Mouse (Mus musculus) lung, adult 18-20 months (tissue): ENCODE data around the gene Plpp3.
"Not testable (repeated sequence)": the region's sequence is repeated elsewhere in the genome, so short reads cannot be mapped to it uniquely, and the experiment has no call there.

Experiments
- DNase-seq, 2 experiments: peaks; one replicate each; pipeline ENCODE4 v3.0.0; 2022; ENCODE audit warnings: mixed read lengths in 2 of 2

Gene Plpp3

DNA sequence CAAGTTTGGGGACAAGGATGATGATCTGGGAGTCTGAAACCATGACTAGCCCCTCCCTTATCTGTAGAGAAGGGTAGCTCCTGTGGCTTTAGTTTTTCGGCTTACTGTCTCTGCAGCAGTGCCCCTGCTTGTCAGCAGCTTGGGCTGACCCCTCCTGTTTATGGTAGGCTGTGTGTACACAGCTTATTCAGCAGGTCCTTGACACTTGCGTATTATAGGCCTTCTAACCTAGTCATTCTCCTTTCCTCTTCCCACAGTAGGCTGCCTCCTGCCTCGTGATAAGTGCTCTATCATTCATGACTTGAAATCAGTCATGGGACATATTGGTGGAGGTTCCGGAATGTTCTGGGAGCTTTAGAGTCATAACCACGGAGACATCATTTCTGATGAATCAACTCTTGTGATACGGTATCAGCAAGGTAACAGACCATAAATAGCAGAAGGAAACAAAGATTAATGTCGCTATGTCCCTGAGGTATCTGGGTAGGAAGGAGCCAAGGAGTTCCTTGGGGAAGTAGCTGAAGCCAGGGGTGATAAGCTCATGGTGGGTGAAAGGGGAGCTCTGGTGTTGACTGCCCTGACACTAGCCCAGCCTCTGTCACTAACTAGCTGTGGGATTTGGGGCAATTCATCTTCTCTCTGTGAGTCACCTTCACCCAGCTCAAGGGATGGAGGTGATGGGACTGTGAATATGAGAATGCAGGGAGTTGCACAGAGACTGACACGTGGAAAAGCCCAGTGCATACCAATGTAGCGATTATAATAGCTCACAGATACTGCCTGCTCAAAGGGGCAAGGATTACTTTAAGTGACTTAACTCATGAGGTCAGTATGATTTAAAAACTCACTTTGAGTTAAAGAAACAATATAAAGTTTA lies 104.0 kb downstream of the Plpp3 start:
- DNase-seq: no peak

DNA sequence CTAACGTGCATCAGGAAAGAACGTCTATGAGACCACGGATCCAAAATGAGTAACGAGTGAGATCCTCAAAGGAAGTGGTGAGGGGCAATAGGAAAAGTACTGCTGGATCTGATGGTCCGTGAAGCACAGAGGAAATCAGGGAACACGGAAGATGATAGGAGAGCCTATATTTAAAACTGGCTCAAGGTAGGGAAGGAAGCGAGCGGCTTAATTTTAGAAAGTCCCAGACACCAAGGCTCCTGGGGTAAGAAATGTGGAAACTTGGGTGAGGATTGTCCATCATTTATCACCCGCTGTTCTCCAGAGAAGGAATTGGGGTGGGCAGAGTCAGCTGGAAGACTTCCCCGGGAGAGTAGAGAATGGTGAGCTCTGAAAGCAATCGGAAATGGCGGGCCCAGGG lies 105.2 kb downstream of the Plpp3 start:
- no peak for DNase-seq

DNA sequence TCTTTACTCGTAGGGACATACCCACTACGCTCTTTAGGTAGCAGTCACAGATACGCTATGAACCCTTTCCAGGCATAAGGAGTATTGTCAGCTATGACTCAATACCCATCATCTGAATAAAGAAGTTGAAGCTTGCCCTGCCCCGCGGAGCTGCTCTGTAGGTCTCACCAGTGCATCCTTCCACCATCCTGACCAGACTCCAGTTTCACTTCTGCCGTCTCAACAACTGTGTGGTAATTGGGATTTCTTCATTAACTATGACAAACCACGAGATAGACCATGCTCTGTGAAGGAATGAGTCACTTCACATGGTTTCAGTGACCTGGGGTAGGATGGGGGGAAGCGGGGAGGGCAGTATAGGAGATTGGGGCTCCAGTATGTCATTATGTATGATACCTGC lies 106.5 kb downstream of the Plpp3 start:
- no peak for DNase-seq

DNA sequence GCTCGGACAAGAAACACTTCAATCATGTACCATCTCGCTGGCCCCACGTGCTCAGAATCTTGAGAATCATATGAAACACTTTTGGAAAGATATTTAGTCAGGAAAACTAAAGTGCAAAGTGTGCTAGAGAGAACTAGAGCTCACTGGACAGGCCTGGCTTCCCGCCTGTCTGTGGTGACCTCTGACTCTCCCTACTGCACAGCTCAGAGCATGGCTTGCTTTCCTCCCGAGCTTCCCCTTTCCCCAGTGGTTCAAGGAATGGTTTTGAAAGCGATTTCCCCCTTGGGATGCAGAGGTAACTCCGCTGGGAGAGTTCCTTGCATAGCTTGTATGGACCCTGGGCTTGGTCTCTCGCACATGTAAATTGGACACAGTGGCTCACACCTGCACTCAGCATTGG lies 107.9 kb downstream of the Plpp3 start:
- no peak for DNase-seq

DNA sequence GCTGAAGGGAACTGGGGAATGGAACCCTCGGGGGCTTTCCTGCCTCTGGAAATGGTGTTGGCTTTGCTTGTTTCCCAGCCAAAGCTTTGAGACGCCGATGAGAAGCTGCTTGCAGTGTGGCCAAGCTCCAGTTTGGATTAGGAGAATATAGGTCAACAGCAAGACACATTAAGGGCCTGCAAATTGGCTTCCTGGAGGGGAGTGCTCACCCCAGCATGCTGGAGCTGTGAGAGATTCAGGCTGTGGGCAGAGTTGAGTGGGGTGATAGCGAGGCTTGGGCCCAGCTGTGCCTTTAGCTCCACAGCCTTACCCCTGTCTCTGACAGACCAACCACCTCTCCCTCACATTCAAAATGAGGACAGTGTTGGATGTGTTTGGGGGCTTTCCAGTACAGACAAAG lies 108.5 kb downstream of the Plpp3 start:
- DNase-seq: no peak

DNA sequence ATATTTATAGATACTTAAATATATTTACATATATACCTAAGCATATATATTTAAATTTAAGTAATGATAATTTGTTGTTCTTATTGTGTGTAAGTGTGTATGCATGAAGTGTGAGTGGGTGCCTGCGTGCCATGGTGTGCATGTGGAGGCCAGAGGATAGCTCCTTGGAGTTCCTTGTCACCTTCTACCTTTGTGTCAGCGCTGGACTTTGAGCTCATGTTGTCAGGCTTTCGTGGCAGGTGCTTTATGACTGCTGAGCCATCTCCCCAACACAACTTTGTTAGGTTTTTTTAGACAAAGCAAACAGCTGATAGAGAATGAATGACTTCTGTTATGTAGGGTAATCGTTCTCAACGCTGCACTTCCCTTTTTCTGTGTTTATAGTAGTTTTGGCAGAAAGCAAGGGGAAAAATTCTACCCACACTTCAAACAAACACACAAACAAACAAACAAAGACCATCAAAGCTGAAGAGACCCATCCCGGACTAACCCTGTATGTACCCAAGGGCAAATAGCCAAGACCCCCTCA lies 111.1 kb downstream of the Plpp3 start:
- DNase-seq: no peak

DNA sequence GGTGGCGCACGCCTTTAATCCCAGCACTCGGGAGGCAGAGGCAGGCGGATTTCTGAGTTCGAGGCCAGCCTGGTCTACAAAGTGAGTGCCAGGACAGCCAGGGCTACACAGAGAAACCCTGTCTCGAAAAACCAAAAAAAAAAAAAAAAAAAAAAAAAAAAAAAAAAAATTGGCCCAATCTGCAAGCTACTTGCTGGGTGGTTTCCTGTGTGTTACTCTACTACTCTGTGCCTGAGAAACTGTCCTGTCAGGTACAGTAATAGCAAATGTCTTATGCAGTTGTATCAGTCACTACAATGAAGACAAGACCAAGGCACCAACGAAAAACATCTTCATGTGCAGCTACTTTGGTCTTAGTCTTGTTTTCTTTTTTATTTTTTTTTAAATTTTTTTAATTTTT lies 112.3 kb downstream of the Plpp3 start:
- DNase-seq: not testable (repeated sequence)

DNA sequence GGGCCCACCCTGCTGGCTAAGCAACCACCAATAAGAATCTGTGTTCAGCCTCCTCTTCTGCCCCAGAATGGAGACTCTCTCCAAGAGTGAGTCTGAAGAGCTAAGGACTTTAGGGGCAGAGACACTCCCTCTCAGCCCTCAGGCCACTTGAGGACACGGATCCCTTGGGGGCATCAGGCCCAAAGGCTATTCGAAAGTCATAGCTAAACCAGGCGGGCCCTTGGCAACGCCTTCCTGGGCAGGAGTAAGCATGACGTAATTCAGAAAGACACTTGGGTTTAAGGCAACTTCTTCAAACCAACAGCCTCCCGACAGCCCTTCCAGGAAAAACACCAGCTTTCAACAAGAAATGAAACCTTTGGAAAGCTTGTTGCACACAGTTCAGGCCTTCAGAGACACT lies 114.0 kb downstream of the Plpp3 start:
- peak; percentile 39 to 50 for DNase-seq

DNA sequence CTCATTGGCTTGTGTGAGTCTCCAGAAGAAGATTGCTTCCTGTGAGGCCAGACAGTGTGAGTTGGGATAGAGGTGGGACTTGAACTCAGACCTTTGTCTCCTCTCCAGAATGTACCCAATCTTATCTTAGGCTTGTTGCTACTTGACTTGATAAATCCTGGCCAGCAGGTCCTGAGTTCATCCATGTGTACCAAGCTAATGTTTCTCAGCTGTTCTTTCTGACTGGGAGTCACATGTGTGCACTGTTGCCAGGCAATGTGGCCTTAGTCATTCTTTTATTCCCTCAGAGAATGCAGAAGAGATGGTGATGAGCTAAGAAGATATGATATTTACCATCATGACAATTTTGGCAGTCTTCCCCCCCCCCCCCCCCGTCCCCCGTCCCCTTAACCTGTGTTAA lies 115.9 kb downstream of the Plpp3 start:
- DNase-seq: no peak

DNA sequence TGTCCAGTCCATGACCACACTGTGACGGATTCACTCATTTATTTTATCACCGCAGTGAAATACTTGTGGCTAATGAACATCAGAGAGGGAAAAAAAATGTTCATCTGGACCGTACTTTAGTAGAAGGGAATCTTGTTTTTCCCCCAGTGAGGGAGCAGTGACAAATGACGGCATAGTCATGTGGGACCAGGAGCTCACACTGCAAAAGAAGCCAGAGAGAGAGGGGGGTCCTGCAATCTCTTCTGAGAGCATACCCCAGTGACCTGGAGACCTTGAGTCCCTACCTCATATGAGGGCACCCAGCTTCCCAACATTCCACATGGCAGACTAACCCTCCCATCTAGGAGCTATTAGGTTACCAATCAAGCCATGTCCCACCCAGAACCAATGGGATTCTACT lies 116.3 kb downstream of the Plpp3 start:
- no peak for DNase-seq

DNA sequence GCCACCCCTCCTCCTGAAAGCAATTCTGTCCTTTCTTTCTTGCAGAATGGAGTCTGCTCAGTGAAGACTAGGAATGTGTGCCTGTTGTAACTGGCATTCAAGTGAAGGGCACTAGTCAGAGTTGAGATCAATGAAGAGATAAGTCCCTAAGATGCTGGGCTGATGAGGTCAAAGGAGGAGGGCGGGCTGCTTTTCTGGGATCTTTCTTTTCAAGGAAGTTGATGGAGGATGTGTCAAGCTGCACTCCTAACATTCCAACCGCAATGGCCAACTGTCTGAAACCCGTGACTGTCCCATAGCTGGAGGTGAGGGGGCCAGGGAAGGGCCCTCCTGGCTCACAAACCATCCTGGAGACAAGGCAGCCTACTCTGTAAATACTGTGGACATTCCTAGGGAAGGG lies 118.5 kb downstream of the Plpp3 start:
- no peak for DNase-seq

DNA sequence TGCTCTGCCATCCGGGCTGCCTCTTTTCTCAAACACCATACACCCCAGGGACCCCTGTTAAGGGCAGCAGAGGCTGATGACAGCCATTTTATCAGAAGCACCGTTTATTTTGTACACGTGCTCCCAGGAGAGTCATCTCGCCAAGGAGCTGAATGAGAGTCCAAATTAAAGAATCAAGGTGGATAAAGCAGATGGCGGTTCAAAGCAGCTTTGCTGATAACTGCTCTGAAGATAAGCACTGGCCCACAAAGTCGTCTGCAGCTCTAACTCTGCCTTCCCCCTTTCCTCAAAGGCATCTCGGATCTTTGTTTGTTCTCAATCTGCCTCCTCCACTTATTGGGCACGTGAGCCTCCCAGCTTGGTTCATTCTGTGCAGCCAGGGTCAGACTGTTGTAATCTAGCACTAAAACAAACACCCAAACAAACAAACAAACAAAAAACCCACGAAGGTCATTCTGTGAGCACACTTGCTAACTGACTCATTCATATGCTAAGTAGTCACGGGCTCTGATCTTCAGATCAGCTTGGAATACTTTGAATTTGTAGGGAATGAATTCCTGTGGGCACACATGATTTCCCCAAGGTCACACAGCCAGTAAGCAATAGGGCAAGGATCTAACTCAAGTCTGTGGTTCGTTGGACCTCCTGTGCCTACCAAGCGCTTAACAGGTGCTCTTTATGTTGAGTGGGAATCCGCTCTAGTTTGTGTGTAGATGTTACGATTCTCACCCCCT lies 119.1 kb downstream of the Plpp3 start:
- no peak for DNase-seq

DNA sequence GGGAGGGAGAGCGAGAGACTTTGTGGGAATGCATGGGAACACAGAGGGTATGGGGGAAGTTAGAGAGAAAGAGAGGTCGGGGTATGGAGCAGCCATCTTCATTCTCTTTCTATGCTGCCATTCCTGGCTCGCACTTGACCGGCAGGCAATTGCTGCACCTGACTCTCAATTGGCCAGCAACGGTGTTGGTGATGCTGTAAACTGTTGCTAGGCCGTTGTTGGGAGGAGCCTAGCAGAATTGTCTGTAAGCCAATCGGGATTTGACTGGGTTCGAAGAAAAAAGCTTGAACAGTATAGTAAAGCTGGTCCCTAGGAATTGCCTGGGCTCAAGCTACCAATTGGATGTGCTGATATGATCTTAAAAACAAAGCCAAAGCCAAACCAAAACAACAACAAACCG lies 121.0 kb downstream of the Plpp3 start:
- no peak for DNase-seq

DNA sequence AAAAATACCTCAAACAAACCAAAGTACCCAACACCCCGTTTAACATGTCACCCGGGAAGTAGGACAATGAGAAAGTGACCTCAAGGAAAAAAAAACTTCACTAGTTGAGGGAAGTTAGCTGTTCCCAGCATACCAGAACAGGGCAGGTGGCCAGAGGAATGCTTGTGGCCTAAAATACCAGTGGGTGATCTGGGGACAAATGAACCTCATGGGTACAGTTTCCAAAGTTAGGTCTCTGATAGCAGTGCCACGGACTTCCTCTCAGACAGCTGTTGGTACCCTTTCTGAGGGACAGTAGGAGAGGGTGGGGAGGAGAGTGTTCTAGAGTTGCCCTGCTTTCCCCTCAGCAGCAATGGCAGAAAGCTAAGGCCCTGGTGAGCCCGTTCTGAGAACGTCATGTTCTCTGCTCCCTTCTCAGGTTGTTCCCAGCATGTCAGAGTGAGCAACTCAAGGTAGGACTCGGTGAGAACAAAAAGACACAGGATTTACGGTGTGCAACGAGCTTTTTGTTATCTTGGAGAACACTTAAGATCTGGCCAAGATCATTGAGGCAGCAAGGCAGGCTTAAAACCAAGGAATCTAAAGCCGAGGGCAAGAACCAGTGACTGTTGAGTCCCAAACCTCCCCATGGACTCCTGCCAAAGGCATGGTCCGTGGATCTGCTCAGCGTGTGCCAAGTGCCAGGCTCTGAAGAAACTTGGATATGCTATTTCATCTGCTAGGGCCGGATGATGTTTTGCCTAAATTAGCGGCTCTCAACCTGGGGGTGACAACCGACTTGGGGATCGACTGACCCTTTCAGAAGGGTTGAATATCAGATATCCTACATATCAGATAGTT lies 121.6 kb downstream of the Plpp3 start:
- DNase-seq: peak; percentile 40 to 62

DNA sequence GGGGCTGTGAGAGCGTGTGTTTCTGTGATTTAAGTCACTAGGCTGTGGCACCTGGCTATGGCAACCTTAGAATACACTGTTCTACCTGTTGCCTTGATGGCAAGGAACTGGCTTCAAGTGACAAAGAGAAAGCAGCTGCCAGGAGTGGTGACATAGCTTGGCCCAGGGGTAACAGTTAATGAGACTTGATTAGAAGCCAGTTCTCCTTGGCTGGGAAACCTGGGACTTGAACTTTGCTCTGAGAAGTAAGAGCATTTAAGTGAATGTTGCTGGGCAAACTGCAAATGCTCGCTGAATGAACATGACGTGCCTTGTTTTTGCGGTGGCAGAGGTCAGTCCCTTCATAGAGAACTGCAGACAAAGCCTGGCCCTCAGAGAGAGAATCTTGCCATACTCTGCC lies 122.7 kb downstream of the Plpp3 start:
- DNase-seq: peak in 1 of 2 experiments; percentile 40

DNA sequence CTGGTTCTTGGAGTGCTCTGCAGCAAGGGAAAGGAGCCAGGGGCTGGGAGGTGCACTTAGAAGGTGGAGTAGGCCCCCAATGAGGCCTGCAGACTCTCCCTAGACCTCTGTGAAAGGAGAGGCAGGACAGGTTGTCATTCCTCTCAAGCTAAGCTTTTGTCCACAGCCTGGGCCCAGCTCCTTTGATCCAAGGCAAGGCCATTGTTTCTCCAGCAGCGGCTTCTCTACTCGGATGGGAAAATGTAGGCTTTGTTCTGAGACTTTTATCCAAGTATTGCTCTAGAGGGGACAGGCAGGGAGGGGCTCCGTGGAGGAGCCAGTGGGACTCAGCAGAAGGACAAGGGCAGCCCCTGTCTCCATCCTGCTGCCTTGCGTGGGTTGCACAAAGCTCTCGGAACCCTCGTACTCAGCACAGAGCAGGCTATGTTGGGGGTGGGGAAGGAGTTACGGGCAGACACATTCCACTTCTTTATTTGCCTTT lies 124.6 kb downstream of the Plpp3 start:
- no peak for DNase-seq
